Mouse (Mus musculus) forebrain, embryonic 16.5 days (tissue): ENCODE results near the gene Styxl1. TPM values are rescaled to one million over a fixed set of nuclear protein-coding genes. Genes with fewer than 3 reads are reported as not detected.

Source experiments
- ATAC-seq: fragments of 200-750 bp; cut with Nextera tagmentation; 2 replicates; pipeline ENCODE4 v1.8.0; 2017; ENCODE audit warnings: mild to moderate bottlenecking, moderate library complexity
- H3K27ac ChIP-seq: fragments of 300-500 bp; sonication (generic); 2 replicates; pipeline ENCODE4 v1.5.1; 2014; ENCODE audit warnings: low read length, control low read depth
- H3K27me3 ChIP-seq: fragments of 300-500 bp; sonication (generic); replicated peaks from 2 replicates; pipeline ENCODE4 v1.6.1; 2014; ENCODE audit warnings: low read length; ENCODE audit not compliant: control insufficient read depth, insufficient read depth
- H3K36me3 ChIP-seq: fragments of 300-500 bp; sonication (generic); 2 replicates; pipeline ENCODE4 v1.6.1; 2014; ENCODE audit not compliant: control insufficient read depth, insufficient read depth
- H3K4me1 ChIP-seq: fragments of 300-500 bp; sonication (generic); replicated peaks from 2 replicates; pipeline ENCODE4 v1.6.1; 2014; ENCODE audit warnings: low read length; ENCODE audit not compliant: control insufficient read depth, insufficient read depth
- H3K4me2 ChIP-seq: fragments of 300-500 bp; sonication (generic); 2 replicates; pipeline ENCODE4 v1.6.1; 2014; ENCODE audit warnings: mild to moderate bottlenecking, low read length, control low read depth
- H3K4me3 ChIP-seq: fragments of 300-500 bp; sonication (generic); replicated peaks from 2 replicates; pipeline ENCODE4 v1.5.1; 2014; ENCODE audit warnings: mild to moderate bottlenecking, low read length, control low read depth
- H3K9ac ChIP-seq: fragments of 300-500 bp; sonication (generic); replicated peaks from 2 replicates; pipeline ENCODE4 v1.6.1; 2014; ENCODE audit warnings: low read depth, low read length, control low read depth
- H3K9me3 ChIP-seq: fragments of 300-500 bp; sonication (generic); 2 replicates; pipeline ENCODE4 v1.6.1; 2016; ENCODE audit warnings: low read length; ENCODE audit not compliant: control insufficient read depth
- WGBS: fragments of 180-500 bp; shearing (Covaris S2); extraction: QIAGEN DNeasy Blood & Tissue Kit; methylation state at CpG from one replicate; pipeline ENCODE4 v1.1.7; 2014; 5-methylcytosine and 5-hydroxymethylcytosine counted together
- polyA plus RNA-seq: library from polyadenylated mRNA; unstranded; fragments of >200 nt; fragmentation: Nextera tagmentation; extraction: Ambion mirVana; gene quantifications from 2 replicates; pipeline ENCODE4 v1.2.1, GENCODE M21; 2015

Gene Styxl1
- polyA plus RNA-seq, 1 experiment from 2014 or later: 0.23 TPM

- H3K4me3 ChIP-seq: no peak overlapping the region
- no peaks in the 10 kb centered on the region for H3K27me3 ChIP-seq
- 96% methylated on average over 13 of the region's 13 CpGs for WGBS
- H3K9ac ChIP-seq: no peak overlapping the region
- H3K27ac ChIP-seq: no peak overlapping the region
- ATAC-seq: no peak
- peaks cover 13% of the 10 kb centered on the region for H3K36me3 ChIP-seq
- H3K4me1 ChIP-seq: no peaks in the 10 kb centered on the region
- H3K9me3 ChIP-seq: no peaks in the 10 kb centered on the region
- H3K4me2 ChIP-seq: no peak overlapping the region
Measured at GRCm38 (mm10) chr5:135711582-135712355, 66.4 kb downstream of the Styxl1 start.

- no peak overlapping the region for H3K4me2 ChIP-seq
- WGBS: 91% methylated on average over 7 of the region's 7 CpGs
- ATAC-seq: no peak
- no peak overlapping the region for H3K4me3 ChIP-seq
- H3K27me3 ChIP-seq: no peaks in the 10 kb centered on the region
- no peaks in the 10 kb centered on the region for H3K9me3 ChIP-seq
- no peak overlapping the region for H3K9ac ChIP-seq
- peaks cover 7% of the 10 kb centered on the region for H3K36me3 ChIP-seq
- H3K27ac ChIP-seq: no peak overlapping the region
- H3K4me1 ChIP-seq: no peaks in the 10 kb centered on the region
Measured at GRCm38 (mm10) chr5:135710599-135711214, 67.5 kb downstream of the Styxl1 start.

- H3K36me3 ChIP-seq: peaks cover 7% of the 10 kb centered on the region
- no peak overlapping the region for H3K9ac ChIP-seq
- no peaks in the 10 kb centered on the region for H3K4me1 ChIP-seq
- H3K27me3 ChIP-seq: no peaks in the 10 kb centered on the region
- H3K27ac ChIP-seq: no peak overlapping the region
- WGBS: 94% methylated on average over 5 of the region's 5 CpGs
- H3K4me2 ChIP-seq: no peak overlapping the region
- no peak for ATAC-seq
- no peak overlapping the region for H3K4me3 ChIP-seq
- no peaks in the 10 kb centered on the region for H3K9me3 ChIP-seq
Measured at GRCm38 (mm10) chr5:135709716-135710115, 68.5 kb downstream of the Styxl1 start.

- 76% methylated on average over 1 of the region's 1 CpGs for WGBS
- H3K27ac ChIP-seq: no peak overlapping the region
- no peaks in the 10 kb centered on the region for H3K27me3 ChIP-seq
- H3K9ac ChIP-seq: no peak overlapping the region
- no peaks in the 10 kb centered on the region for H3K4me1 ChIP-seq
- H3K9me3 ChIP-seq: no peaks in the 10 kb centered on the region
- H3K4me3 ChIP-seq: no peak overlapping the region
- H3K36me3 ChIP-seq: peaks cover 7% of the 10 kb centered on the region
- ATAC-seq: no peak
- H3K4me2 ChIP-seq: no peak overlapping the region
Measured at GRCm38 (mm10) chr5:135707855-135708254, 70.3 kb downstream of the Styxl1 start.

GRCm38 (mm10) chr5:135707039-135707438 lies 71.1 kb downstream of the Styxl1 start:
- H3K4me1 ChIP-seq: no peaks in the 10 kb centered on the region
- H3K9me3 ChIP-seq: no peaks in the 10 kb centered on the region
- H3K36me3 ChIP-seq: peaks cover 7% of the 10 kb centered on the region
- ATAC-seq: no peak
- H3K9ac ChIP-seq: no peak overlapping the region
- no peaks in the 10 kb centered on the region for H3K27me3 ChIP-seq
- H3K4me2 ChIP-seq: no peak overlapping the region
- no peak overlapping the region for H3K4me3 ChIP-seq
- WGBS: 95% methylated on average over 13 of the region's 13 CpGs
- no peak overlapping the region for H3K27ac ChIP-seq

- Histone ChIP-seq H3K9ac (no peak overlapping the region), H3K9me3 (no peaks in the 10 kb centered on the region), H3K4me1 (no peaks in the 10 kb centered on the region), H3K4me2 (no peak overlapping the region), H3K4me3 (no peak overlapping the region), H3K36me3 (peaks cover 5% of the 10 kb centered on the region), H3K27me3 (no peaks in the 10 kb centered on the region), H3K27ac (no peak overlapping the region)
- ATAC-seq: no peak
- WGBS: 94% methylated on average over 4 of the region's 4 CpGs
Measured at GRCm38 (mm10) chr5:135705383-135705782, 72.8 kb downstream of the Styxl1 start.

GRCm38 (mm10) chr5:135703431-135703830 lies 74.8 kb downstream of the Styxl1 start:
- H3K4me1 ChIP-seq: no peaks in the 10 kb centered on the region
- H3K27ac ChIP-seq: no peak overlapping the region
- H3K4me2 ChIP-seq: no peak overlapping the region
- H3K9ac ChIP-seq: no peak overlapping the region
- H3K9me3 ChIP-seq: no peaks in the 10 kb centered on the region
- H3K4me3 ChIP-seq: no peak overlapping the region
- no peaks in the 10 kb centered on the region for H3K27me3 ChIP-seq
- H3K36me3 ChIP-seq: peaks cover 2% of the 10 kb centered on the region; the same call in 1 of the 2 replicates
- no peak for ATAC-seq
- 96% methylated on average over 7 of the region's 7 CpGs for WGBS

- WGBS: 78% methylated on average over 15 of the region's 15 CpGs
- Histone ChIP-seq H3K4me1 (no peaks in the 10 kb centered on the region), H3K9me3 (no peaks in the 10 kb centered on the region), H3K27ac (no peak overlapping the region), H3K9ac (no peak overlapping the region), H3K36me3 (peaks cover 2% of the 10 kb centered on the region; the same call in 1 of the 2 replicates), H3K4me3 (no peak overlapping the region), H3K27me3 (no peaks in the 10 kb centered on the region), H3K4me2 (no peak overlapping the region)
- ATAC-seq: no peak
Measured at GRCm38 (mm10) chr5:135702682-135703192, 75.4 kb downstream of the Styxl1 start.

- 93% methylated on average over 6 of the region's 6 CpGs for WGBS
Measured at GRCm38 (mm10) chr5:135702190-135702589, 76.0 kb downstream of the Styxl1 start.

More at GRCm38 (mm10) chr5:135702190-135702589, 76.0 kb downstream of the Styxl1 start:
- Histone ChIP-seq H3K4me3 (no peak overlapping the region), H3K4me1 (no peaks in the 10 kb centered on the region), H3K27me3 (no peaks in the 10 kb centered on the region), H3K4me2 (no peak overlapping the region), H3K36me3 (peaks cover 2% of the 10 kb centered on the region; the same call in 1 of the 2 replicates), H3K9ac (no peak overlapping the region), H3K9me3 (no peaks in the 10 kb centered on the region), H3K27ac (no peak overlapping the region)
- ATAC-seq: no peak
